Mouse (Mus musculus) frontal cortex, adult 2 months (tissue): Measurements from ENCODE around the gene Vip. TPM values are rescaled to one million over a fixed set of nuclear protein-coding genes. Genes with fewer than 3 reads are reported as not detected.

Source experiments
- DNase-seq, 2 experiments: peaks; one replicate each; pipeline ENCODE4 v3.0.0; 2022; ENCODE audit warnings: low spot score in 1 of 2; ENCODE audit errors: extremely low spot score in 1 of 2
- polyA plus RNA-seq: library from polyadenylated mRNA; depleted of rRNA; stranded (reverse); fragments of >200 nt; gene quantifications from 2 replicates; pipeline ENCODE4 v1.2.3, GENCODE M21; 2012; rRNA removed

The Vip gene
- polyA plus RNA-seq, result 52.5 and 56.7 TPM in 2 replicates

DNA sequence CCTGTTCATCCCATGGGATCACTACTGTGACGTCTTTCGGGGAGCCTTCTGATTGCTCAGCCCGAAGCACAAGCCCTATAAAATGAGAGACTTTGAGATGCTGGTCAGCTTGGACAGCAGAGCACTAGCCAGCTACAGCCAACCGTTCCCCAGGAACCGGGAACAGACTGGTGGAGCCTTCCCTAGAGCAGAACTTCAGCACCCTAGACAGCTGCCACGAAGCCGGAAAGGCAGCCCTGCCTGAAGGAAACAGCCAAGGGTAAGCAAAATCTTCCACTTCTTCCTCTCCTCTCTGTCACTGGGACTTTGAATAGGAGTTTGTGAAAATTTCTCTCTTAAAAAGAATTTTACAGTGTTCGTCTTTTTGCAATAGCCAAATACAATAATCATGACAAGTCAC, at the start of gene Vip:
TSS of gene Vip (plus strand) at position 107 of the 400 bp plus-strand sequence.
- DNase-seq, result no peak

DNA sequence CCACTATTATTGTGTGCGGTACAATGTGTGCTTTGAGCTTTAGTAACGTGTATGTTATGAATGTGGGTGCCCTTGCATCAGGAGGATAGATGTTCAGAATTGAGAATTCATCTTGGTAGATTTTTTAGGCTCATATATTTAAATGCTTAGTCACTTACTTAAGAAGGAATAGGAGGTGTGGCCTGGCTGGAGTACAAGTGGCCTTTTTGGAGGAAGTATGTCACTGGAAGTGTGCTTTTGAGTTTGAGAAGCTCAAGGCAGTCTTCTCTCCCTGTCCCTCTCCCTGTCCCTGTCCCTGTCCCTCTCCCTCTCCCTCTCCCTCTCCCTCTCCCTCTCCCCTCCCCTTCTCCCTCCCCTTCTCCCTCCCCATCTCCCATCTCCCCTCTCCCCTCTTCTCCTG, 48.0 kb upstream of the Vip start:
- no peak for DNase-seq

DNA sequence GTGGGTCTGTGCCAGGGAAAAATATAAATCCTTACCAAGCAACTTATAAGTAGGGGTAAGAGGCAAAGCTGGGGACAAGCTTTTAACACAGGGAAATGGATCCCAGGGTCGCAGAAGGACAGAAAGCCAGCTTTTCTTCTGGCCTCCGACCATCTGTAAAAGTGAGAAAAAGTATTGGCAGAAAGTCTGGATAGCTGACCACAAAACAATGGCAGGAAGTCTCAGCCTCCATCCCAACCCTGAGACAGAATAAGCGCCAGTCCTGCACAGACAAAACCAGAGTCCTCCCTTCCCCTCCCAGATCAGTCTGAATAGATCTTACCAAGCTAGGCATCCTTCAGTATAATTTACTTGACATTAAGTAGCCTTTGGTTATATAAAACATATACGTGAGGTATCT, 47.0 kb upstream of the Vip start:
- DNase-seq, result no peak

DNA sequence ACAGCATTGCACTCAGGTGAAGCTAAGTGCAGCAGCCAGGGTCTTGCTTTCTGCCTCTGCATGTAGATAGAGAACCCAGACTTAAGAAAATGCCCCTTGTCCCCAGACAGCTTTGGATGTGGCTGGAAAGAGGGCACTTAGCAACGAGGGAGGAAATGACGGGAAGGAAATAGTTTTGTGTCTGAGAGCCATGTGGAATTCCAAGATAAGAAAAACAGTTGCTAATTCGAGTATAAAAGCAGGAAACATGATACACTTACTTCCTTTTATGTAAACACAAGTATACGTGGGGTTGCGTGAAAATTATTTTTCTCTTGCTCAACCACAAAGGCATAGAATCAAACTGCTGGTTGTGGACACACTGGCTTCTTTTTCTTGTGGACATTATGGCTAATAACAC, 45.6 kb upstream of the Vip start, which contains the start of gene Myct1:
TSS of gene Myct1 (plus strand) at position 312 of the 400 bp plus-strand sequence.
- no peak for DNase-seq

DNA sequence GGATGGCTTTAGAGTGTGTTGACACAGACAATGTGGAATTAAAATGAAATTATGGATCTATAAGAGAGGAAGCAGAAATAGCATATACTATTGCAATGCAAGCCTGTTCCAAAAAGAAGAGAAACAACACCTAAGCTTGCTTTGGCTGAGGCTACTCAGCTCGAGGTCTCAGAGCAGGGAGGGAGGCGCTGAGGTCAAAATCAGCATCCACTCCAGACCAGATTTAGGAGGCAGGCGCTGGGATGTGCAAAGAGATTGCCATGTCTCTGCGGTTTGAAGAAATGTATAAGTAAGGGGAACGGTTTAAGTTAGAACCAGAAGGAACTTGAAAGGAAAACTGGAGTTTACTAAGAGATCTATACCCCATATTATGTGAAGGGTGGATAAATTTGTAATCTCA, 44.6 kb upstream of the Vip start:
- DNase-seq, result no peak

DNA sequence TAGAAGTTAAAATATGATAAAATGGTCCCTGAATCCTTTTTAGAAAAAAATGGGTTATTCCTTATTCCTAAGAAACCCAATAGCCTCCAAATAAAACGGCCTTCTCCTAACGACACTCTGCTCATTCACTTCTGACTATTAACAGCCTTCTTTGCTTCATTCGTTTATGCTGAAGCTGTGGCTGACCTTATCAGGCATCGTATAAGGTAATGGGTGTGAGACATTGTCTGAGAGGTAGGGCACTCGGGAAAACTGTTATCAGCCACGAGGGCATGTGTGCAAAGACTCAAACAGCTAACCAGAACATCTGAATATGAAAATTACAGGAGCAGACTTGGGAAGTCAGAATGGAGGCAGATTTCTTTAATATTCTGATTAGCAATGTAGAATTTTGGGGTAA, 42.5 kb upstream of the Vip start:
- DNase-seq, result no peak

DNA sequence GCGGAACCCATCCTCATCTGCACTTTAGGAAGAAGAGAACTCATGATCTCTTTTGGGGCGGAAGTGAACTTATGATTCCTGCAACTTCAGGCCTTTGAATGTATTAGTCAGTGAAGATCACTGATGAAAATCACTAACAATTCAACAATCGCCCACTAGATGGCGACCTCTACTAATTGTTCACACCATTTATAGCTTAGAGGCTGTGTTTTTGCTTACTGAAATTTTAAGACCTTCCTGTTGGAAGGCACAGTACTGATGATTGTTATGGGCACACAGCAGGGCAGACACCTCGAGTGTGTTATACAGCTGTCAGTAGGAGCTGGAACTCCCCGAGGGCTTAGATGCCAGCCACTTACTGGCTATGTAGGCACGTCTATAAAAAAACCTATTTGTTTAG, 38.9 kb upstream of the Vip start:
- DNase-seq, result peak; percentile 28 to 92

DNA sequence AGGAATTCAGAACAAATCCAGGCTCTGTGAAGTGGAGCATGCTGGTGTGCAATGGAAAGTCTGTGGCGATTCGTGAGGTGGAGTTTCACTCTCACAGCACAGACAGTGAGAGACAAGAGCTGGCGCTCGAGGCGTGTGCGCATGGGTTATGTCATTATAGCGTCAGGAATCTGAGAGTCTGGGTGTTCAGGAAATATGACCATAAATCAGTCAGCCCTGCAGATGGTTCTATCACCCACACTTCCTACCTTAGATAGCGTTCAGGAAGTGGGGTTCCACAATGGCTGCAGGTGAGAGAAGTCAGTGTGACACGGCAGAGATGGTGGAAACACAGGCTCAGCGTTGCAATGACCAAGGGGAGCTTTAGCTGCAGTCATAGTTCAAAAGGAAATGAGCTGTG, 35.5 kb upstream of the Vip start:
- no peak for DNase-seq

DNA sequence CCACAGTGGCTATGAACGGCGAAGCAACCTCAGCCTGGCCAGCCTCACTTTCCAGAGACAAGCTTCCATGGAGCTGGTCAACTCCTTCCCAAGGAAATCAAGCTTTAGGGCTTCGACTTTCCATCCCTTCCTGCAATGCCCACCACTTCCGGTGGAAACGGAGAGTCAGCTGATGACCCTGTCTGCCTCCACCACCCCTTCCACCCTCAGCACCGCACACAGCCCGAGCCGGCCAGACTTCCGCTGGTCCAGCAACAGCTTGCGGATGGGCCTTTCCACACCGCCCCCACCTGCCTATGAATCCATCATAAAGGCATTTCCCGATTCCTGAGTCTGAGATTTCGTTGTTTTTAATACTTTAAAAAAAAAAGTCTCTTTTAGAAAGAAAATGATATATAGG, 34.6 kb upstream of the Vip start:
- DNase-seq, result no peak

DNA sequence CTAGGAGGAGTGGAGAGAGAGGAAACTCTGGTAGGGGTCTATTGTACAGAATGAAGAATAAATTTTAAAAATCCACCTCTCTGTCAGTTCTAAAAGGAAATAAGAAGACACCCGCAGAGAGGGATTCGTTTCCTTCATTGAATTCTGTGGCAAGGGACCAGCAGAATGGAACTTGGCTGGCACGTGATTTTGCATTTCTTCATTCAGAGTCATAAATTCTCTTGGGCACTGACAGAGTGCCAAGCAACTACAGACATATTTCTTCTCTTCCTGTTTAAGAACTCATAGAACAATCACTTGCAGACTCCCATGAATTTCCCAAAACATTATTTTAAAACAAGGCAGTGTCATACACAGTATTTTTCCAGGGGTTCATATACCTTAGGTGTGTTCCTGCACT, 30.1 kb upstream of the Vip start:
- no peak for DNase-seq

DNA sequence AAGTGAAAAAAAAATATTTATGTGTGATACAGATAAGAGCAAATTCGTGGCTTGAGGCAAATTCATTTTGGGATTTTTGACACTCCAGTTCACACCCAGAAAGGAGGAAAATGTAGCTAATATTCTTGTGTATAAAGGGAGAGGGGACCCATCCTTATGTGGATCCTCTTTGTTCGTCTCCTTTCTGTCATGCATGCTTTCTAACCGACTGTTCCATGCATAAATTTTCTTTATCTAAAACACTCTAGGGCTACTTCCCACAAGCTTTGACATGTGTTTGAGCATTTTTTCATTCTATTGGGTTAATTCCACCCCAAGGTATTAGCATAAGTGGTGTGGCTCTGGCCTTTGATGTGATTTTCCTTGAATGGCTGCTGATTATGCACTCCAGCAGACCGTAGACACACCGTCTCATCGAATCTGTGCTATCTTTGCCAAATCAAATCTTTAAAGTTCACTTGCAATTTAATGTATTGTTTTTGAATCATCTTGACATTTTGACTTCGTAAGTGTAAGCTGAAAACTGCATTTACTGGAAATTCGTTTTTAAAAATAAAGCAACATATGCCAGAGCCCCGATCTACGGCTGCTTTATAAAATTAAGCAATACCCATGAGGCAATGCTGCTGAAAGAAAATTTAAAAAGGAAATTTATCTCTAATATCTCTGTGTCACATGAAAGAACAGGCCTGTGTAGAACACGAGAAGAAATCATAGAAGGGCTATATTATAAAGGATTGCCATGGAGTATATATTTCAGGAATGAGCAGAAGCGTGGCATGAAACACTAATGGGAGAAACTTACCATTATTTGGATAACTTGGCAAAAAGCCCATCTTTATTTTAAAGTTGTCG, 23.6 kb upstream of the Vip start:
- no peak for DNase-seq

DNA sequence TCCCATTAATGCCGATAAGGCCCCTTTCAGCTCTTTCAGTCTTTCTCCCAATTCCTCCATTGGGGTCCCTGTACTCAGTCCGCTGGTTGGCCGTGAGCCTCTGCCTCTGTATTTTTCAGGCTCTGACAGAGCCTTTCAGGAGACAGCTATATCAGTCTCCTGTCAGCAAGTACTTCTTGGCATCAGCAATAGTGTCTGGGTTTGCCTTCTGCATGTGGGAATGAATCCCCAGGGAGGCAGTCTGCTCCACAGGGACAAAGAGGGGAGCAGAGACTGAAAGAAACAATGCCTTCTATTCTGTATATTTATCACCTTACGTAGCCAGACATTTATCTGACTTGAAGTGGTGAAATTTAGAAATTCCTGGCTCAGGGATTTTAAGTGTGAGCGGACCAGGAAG, 12.8 kb upstream of the Vip start:
- no peak for DNase-seq

DNA sequence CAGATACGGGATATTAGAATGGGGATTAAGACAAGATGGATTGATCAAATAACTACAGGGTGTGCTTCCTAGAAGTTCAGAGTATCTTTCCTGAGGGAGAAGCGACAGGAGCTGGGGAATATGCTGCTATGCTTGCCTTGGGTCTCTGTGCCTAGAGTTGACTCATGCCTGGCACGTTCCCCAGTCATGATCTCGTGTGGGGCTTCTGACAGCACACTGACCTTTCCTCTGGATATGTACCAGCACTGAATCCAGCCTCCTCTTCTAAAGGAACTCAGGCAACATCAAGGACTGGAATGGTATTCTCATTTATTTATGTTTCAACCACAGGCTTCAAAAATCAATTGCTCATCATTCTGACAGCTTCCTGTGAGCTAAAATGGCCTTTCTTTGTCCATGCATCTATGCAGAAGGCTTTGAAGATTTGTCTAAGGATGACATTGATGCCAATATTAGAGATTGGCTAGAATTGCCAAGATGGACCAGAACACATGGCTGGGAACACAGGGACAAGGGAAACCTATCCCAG, 5.3 kb upstream of the Vip start:
- peak in 1 of 2 experiments; percentile 4 for DNase-seq

DNA sequence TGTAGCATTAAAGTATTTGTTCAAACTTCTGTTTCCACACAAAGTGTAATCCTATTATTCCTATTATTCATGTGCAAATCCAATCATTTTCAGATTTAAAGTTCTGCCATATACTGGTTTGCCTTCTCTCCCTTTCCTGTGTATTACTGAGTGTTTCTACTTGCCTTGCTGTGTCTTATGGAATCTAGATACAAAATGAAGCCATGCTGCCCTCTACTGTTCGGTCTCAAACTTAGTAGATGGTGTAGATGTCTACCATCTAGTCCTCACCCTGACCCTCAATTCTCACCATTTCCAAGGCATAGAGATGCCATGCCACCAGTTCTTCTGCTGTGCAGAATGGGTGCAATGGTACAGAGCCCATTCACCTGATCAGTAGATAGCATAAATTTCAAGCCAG, 4.7 kb upstream of the Vip start:
- peak; percentile 14 to 80 for DNase-seq

DNA sequence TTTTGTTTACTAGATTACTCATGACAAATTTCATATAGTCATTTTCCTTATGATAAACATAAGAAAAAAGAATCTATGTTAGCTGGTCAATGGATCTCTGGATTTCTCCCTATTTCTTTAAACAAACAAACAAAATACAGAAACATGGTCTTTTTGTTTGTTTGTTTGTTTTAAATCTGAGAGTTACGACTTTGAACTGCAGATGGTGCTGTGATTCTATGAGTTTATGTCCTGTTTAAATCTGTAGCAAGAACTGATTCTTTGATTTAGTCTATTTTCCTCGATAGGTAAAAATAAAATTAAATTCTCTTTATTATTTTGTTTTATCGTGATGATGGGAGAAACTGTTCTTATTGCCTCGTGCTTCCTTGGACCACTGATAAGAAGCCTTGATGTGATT, 1.7 kb upstream of the Vip start:
- peak in 1 of 2 experiments; percentile 5 for DNase-seq

DNA sequence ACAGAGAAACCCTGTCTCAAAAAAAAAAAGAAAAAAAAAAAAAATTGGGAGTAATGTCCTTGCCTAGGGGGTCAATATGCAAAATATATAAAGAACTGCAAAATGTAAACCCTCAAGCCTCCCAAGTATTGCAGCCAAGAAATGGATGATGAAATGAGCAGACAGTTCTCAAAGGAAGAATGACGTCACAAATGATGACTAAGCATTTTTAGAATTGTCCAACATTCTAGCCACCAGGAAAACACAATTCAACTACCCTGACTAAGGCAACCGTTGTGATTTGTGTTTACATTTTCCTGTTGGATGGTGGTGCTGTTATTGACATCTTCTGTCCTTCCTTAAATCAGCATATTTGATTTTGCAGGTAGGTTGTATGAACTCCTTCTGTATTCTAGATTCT, 42.3 kb downstream of the Vip start:
- no peak for DNase-seq

DNA sequence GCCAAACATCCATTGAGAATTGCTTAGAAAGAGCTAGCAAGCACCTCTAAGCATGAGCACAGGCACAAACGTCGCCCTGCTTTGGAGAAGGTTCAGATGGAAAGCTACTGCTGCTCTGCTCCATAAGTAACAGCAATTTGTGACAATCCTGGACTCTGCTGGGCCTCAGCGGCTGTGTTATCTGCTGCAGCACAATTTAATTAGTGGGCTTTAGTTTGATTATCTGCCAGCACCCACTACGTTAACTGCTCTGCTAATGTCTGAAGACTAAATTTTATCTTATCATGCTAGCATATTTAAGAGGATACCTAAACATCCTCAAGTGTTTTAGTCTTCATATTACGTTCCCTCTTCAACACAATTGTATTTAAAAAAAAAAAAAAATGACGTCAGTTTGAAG, 46.6 kb downstream of the Vip start:
- no peak for DNase-seq

DNA sequence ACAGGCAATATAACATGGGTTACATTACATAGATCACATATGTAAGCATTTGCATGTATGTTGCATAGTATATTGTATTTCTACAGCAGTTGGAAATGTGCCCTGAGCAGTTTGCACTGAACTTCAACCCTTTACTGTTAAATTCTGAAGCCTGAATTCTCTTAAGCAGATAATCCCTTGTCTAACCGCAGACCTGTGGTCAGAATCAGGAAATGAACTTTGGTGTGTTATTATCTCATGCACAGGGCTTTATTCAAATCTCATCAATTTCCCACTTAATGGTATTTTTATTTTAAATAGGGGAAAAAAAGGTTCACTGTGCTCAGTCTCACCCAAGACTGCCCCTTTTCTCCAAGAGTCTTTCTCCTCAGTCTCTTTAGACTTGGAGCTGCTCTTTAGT, 55.3 kb downstream of the Vip start:
- DNase-seq, result no peak
